Mouse (Mus musculus) olfactory bulb, adult 2 months (tissue): ENCODE results near the gene Eef1a2.

Source experiments
- CTCF ChIP-seq: fragments of 200-500 bp; IDR thresholded peaks from 2 replicates; pipeline ENCODE4 v1.5.1; 2012; ENCODE audit warnings: low read depth, mild to moderate bottlenecking, low read length, moderate library complexity; ENCODE audit not compliant: insufficient read depth
- POLR2A ChIP-seq: fragments of 200-500 bp; IDR thresholded peaks from 2 replicates; pipeline ENCODE4 v1.6.1; 2012; ENCODE audit warnings: mild to moderate bottlenecking, low read depth, low read length, moderate library complexity; ENCODE audit not compliant: insufficient read depth

DNA sequence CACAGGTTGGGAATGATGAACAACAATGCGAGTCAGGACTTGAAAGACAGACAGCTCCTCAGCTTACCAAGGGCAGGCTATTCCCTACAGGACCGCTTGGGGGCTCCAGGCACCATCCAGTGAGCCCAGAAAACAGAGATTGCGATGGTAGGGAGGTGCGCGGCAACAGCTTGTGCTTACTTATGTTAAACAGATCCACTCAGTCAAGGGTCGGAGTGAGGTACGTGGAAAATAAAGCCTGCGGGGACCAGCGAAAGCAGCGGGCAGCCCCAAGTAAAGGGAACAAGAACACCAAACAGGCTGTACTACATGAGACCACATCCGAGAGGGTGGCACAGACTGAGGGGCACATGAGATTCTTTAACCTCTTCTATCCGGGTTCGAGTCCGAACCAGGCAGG, 29.8 kb upstream of the Eef1a2 start:
- TF ChIP-seq CTCF (peak; percentile 89), POLR2A (no peak)
